Mouse (Mus musculus) heart, postnatal 25 days (tissue): Measurements from ENCODE around the gene Btbd9. TPM values are rescaled to one million over a fixed set of nuclear protein-coding genes. Genes with fewer than 3 reads are reported as not detected.

Source experiments
- DNase-seq: peaks from one replicate; pipeline ENCODE4 v3.0.0; 2022; ENCODE audit warnings: low spot score
- intact Hi-C: fragments of 180-260 bp; cut with DNase I; formaldehyde crosslinking; loops from one replicate; pipeline ENCODE4 v1.15.1; 2025
- total RNA-seq, 2 experiments: library from RNA; stranded (reverse); gene quantifications; 2 replicates each; pipeline ENCODE4 v1.2.3; 2021

Gene Btbd9
- total RNA-seq, 2 experiments from 2014 or later, result 17.9 to 20.5 TPM

DNA sequence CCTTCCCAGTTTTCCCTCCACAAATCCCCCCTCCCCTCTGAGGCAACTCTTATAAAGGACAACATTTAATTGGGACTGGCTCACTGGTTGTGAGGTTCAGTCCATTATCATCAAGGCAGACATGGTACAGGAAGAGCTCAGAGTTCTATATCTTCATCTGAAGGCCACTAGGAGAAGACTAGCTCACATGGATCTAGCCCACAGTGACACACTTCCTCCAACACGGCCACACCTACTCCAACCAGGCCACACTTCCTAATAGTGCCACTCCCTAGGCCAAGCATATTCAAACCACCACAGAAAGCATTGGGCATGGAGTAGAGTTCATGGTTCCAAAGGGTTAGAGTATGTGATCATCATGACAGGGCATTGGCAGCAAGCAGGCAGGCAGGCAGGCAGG, 249.4 kb downstream of the Btbd9 start:
- intact Hi-C loops, result no loop called here
- no peak for DNase-seq

DNA sequence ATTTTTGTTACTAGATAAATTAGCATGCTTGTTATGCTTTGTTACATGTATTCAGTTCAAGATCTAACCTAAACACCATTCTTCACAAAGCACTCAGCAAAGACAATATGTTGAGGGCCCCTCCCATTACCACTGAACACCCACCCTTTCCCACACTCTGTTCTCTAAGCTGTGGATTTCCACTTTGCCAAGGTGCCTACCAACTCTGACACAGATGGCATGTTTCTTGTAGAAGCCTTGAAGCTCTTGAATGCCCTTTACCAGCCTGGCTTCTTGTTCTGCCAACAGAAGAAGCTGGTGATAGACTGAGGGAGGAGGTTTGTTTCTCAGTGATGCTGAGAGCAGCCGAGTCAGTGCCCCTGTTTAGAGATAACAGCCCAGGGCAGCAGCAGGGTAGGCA, 256.0 kb downstream of the Btbd9 start:
- intact Hi-C loops, result no loop called here

DNA sequence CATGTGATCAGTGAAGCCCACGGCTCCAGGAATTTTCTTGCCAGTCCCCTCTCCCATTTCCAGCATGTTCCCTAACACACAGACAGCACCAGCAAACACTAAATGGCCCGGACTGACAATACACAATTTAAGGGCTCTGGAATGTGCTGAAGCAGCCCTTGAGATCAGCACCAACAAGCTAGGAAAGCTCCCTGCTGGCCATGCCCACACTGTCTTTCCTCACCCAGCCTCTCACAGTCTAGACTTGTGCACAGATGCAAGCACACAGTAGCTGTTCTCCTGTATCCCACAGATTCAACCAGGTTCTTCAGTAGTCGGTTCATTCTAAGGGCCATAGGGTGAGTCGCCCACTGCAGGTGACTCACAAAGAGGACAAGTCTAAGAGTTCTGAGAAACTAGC, 263.6 kb downstream of the Btbd9 start:
- intact Hi-C loops, result no loop called here
- DNase-seq, result no peak

More for the DNA sequence above, 256.0 kb downstream of the Btbd9 start:
- DNase-seq, result no peak

DNA sequence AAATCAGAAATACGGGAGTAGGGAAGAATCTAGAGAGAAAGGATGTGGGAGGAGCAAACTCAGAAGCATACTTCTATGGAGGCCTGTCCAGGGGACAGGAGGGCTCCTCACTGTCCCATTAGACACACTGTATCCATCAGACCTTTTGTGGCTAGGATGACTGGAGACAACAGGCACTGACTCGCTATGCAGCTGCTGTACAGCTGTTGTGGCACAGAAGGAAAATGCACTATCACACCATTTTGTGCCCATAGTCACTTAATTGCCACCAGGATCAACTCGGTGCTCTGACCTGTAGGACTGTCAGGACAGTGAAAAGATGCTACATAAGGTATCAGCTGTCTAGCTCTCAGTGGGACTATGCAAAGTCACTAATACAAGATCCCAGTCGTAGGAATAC, 266.7 kb downstream of the Btbd9 start:
- intact Hi-C loops, result no loop called here
- DNase-seq, result no peak

DNA sequence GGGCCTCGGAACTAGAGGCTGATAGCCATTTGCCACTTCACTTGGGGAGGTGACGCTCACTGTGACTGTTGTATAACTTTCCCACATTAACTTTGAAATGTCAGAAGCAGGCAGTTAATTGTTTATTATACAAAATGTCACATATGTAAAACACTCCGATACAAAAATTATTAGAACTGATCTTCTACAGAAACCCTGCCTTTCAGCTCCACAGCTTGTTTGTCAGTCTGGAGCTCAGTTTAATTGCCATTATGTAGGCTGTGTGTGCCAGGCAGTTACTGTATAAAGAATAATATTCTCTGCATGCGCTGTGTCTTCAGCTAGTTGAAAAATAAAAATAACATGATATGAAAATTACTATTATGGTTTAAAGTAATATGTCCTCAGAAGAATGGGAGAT, 267.4 kb downstream of the Btbd9 start:
- intact Hi-C loops, result no loop called here
- DNase-seq, result no peak

DNA sequence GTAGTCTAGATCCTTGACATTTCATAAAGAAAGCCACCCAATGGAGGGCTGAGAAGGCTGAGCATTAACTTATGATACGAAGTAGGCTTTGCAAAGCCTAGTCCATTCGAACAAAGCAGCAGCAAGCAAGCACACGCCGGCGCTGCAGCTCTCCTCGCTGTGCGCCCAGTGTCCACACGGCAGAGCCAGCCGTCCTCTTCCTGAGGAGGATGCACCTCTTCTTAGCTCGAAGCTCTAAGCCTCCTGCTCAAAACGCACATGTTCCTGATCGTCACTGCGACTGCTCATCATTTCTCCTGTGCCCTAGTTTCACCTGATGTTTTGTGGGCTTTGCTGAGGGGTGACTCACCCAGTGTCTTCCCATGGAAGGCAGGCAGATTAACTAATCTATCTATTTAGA, 268.0 kb downstream of the Btbd9 start:
- no peak for DNase-seq
- intact Hi-C loops, result no loop called here

DNA sequence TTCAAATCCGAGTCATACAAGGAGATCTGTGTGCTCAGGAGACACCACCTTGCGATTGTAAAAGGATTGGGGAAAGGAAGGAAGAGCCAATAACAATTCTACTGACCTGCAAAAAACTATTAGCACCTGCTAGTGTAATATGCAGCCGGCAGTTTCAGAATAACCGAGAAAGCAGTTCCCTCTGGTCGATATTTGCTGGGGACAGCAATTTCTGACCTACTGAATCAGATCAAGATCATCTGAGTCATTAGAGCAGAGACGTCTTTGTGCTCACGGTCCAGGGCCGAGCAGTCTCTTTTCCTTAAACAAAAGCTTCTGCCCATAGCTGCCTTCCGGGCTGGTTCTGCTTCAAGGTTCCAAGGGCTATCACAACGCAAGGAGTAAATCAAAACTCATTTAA, 269.1 kb downstream of the Btbd9 start:
- intact Hi-C loops, result no loop called here

DNA sequence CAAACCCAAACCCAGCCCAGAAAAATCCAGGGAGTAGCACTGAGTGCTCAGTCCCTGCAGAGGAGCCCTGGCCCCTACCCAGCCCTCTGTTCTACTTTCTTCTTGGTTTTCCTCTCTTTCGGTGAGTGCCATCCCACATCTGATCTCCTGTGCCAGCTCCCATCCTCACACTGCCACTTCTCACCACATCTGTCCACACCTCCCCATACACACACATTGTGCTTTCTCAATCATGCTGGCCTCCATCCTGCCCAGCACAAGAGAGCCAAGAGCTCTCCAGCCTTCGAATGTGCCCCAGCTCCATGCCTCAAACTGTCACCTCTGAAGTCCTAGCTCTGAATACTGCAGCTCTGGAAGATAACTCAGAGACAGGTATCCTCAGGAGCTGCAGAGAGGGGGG, 271.5 kb downstream of the Btbd9 start:
- intact Hi-C loops, result no loop called here

More for the DNA sequence above, 269.1 kb downstream of the Btbd9 start:
- DNase-seq, result no peak

DNA sequence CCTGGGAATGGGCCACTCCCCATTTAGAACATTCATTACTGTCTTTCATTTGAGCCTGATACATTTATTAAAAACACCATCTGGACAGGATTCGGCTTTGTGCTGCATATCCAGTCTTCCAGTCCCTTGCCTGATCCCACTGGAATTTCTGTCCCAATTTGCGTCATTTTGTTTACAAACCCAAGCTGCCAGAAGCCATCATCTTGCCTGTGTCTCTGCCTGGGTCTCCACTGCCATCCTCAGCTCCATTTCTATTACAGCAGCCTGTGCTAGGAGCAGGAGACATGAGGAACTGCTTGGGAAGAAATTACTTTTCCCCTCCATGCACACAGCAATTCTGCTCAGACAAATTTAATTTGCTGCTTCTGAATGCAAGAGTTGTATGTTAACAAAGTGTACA, 274.9 kb downstream of the Btbd9 start:
- intact Hi-C loops, result no loop called here
- DNase-seq, result no peak

More for the DNA sequence above, 271.5 kb downstream of the Btbd9 start:
- DNase-seq, result no peak

DNA sequence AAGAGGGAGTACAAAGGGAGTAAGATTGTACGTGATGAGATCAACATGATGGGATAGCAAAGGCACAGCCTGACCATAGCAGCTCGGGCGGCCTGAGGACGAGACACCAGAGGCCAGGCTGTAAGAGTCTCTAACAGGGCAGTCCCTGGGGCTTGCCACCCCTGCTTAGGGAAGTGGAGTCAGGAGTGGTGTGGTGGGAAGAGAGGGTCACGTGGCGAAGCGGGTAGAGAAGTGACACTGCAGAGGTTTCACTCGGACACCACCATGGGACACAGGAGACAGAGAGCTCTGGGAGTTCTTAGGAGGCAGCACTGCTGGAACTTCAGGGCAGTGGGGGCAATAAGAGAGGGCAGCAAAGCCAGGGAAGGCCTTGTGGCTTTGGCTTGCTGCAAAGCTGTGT, 278.9 kb downstream of the Btbd9 start:
- intact Hi-C loops, result no loop called here
- DNase-seq, result no peak

DNA sequence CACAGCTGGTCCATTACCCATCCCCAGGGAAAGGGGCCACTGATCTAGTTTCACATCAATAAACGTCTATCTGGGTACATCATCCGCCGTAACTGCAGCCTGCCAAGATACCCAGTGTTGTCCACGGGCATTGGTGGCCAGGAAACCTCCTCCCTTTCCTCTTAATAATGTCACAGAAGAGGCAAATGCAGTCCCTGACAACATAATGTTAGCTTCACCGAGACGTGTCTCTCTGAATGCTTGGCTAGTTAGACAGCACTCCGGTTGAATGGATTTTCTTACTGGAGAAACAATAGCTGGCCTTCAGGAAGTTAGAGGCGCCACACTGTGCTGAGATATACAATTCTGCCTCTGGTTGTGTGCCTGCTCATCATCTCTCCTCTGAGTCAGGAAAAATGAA, 280.2 kb downstream of the Btbd9 start:
- intact Hi-C loops, result no loop called here
- no peak for DNase-seq

DNA sequence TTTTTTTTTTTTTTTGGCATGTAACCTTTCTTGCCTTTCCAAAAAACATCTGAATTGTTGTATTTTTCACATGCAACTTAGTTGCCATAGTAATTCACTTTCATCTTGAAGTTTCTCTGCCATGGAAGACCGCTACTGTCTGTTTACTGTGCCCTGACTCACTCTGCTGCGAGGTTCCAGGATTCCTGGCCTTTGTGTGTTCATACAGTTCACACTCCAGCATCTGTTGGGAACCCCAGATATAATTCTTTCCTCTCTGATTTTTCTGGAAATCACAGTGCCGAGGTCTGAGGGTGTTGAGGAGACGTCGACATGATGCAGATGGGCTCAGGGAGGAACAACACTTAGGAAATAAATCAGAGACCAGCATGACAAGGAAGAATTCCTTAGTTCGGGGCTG, 283.6 kb downstream of the Btbd9 start:
- DNase-seq, result no peak

DNA sequence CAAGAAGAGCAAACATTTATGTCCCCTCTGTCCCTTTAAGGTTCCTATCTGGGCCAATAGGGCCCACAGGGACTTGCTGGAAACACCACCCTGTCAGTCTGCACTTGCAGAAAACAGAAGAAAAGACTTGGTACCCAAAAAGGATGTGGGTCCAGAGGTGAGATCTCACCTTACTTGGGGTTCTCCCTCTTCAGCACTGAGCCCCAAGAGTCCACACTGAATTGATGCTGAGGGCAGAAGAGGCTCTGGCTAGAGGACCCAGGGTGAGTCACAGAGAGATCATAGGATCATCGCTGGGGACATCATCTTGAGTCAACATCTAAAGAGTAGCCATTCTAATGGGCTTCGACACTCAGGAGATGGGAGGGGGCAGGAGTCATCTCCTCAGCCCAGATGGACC, 290.6 kb downstream of the Btbd9 start:
- no peak for DNase-seq
- intact Hi-C loops, result no loop called here

More for the DNA sequence above, 283.6 kb downstream of the Btbd9 start:
- intact Hi-C loops, result no loop called here

DNA sequence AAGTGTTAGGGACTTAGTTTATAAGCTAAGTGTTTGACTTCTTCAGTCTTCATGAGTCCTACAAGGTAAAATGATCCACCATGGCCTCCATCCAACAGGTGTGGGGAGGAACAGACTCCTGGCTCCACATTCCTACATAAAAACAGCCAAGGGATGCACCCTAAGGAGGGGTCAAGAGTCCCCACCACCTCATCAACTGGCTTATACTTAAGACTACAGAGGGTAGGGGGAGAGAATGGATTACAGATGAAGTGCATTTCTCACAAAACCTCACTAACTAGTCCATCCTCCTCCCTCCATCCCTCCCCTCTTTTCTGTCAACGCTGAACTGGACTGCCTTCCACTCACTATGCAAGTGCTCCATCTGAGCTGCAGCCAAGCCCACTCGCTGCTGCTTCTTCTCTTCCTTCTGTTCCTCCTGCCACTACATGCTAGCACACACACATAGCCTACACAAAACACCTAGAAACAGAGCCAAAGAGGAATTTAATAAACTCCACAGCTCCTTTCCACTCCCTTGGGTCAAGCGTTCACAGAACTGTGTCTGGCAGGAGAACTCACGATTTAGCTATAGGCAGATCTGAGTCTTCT, 292.7 kb downstream of the Btbd9 start:
- DNase-seq, result no peak
- intact Hi-C loops, result no loop called here

DNA sequence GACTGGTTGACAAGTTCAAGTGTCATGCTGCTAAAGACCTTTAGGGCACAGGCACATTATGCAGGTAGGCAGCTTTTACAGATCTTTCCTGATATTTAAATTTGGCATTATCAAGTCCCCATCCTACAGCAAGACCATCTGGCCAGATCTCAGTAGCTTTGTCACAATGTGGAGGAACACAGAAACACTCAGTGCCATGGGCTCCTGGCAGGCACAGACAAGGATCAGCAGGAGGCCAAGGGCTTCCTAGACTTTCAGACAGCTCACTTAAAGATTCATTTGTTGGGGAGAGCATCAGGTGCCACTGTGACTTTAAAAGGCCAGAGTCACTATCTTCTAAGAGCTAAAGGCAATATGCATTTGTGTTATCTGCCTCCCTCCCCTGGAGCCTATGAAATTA, 293.3 kb downstream of the Btbd9 start:
- no peak for DNase-seq
- intact Hi-C loops, result no loop called here

DNA sequence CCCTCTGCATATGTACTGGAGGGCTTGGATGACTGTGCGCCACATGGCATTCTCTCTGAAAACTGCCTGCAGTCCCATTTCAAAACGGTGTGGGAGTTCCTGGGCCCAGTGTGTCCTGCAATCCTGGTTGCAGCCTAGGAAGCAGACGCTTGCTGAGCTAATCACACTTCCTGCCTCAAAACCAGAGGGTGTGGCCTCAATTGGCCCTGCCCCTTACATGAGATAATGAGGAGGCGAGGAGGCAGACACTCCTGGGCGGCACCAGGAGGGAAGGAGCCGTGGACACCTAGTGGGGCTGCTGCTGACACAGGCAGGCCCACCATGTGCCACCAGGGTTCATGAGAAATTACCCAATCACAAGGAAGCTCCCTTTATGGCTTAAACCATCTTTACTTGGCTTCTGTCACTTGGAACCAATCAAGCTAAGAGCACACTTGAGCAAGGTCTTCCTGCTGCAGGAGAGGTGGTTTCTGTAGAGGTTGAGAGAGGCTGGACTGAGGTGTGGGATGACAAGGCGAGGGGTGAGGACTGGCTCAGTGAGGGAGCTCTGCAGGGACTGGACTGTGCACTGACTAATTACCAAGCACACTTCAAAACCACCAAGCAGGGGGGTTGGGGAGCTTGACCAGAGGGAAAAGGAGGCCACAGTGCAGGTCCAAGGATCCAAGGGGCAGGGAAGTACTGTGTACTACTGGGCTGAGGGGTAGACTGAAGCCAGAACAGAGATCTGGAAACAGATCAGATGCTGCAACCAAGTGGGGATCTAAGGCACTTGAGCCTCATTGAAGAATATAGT, 295.8 kb downstream of the Btbd9 start:
- intact Hi-C loops, result no loop called here
- DNase-seq, result no peak

DNA sequence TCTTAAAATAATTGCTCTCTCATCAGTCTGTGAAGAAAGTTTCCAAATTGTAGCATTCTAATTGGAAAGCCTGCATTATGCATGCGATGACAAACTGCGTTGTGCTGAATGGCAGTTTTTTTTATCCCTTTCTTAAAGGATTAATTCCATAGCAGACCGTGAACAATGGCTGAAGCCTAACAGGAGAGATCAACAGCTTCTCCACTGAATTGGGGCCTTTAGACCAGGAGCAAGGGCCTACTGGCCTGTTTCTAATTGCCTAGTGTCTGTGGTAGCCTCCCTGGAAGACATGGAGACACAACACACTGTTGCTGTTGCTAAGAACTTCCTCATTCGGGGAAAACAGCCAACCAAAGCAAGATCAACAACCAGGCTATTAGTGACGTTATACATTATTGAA, 296.6 kb downstream of the Btbd9 start:
- no peak for DNase-seq
- intact Hi-C loops, result no loop called here

DNA sequence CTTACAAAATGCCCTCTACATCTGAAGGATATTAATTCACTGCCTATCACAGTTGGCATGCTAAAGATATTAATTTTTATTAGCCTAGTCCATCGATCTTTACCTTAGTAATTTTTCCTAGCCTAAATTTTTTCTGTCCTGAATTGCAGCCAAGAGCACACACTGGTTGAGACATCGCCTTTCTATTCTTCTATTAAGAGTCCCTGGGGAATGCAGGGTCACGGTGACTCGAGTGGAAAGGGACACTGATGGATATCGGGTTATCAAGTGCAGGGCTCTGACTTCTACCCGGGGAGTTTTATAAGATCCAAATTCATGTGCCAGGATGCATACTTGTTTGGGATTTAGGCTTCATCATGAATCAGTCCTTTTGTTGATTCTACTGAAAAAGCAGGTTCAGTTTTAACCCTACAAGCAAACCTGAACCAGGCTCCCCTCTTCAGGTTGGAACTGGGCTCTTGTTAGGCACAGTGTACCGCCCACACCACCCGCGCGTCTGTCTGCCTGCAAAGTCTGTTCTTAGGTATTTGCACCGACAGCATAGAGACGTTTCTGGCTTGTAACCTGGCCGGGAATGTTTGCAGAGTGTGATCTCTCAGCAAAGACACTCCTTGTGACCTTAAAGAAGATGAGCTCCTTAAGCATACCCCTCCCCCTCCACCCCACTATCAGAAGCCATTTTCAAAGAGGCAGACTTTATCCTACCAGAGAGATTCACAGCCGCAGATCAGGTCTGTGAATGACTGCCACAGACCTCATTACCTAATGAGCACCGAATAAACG, 297.5 kb downstream of the Btbd9 start:
- intact Hi-C loops, result no loop called here
- no peak for DNase-seq

DNA sequence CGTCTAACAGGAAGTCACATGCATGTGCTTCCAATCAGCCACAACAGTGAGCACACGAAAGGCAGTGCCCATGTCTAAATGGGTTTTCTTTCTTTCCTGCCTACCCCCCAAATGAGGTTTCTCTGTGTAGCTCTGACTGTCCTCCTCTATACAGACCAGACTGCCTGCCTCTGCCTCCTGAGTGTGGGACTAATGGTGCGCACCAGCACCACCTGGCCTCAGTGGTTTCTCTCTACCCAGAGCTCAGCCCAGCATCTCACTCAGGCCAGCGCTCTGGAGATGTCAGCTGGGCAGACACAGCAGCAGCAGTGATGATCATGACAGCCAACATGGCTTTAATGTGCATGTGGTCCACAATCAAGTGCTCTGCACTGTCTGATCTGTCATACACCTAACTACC, 299.8 kb downstream of the Btbd9 start:
- intact Hi-C loops, result no loop called here
- DNase-seq, result no peak

DNA sequence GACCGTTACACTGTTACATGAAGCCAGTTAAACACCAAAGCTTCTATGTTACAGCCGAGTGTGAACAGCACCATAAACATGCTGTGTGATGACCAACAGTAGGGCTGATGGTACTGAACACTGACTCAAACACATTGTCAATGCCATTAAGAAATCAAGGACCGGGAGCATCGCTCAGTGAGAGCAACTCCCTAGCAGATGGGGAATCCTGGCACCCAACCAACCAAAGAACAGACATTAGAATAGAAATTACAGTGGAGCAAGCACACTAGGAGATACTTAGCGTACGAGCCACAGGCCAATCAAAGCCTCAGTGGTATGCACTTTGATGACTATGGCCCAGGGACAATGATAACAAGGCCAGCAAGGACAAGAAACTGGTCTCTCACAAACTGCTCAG, 303.5 kb downstream of the Btbd9 start:
- intact Hi-C loops, result no loop called here
- DNase-seq, result no peak
